Mouse (Mus musculus): ENCODE data around the gene Rtl10. TPM values are rescaled to one million over a fixed set of nuclear protein-coding genes. Genes with fewer than 3 reads are reported as not detected.

Gene Rtl10
- total and polyA plus RNA-seq, 3 experiments = 5.9 to 13.3 TPM; not detected in 1

DNA sequence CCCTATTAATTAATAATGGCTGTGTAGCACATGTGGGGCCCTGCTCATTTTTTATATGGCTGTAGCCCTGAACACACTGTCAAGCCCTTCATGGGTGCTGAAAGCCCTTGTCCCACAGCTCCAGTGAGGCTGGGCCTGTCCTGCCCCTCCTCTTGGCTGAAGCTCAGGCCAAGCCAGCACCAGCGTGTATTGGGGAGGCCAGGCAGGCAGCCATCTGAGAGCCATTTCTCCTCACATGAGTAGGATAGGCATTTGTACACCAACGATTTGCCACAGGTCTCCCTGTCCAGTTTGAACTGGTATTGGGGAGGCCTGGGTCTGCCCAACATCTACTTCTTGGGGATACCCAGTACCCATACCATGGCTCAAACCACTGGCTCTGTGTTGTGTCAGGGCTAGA is 24.7 kb upstream of the Rtl10 start:
- DNase-seq (ENCODE audit: low read depth, low spot score) = no peak

DNA sequence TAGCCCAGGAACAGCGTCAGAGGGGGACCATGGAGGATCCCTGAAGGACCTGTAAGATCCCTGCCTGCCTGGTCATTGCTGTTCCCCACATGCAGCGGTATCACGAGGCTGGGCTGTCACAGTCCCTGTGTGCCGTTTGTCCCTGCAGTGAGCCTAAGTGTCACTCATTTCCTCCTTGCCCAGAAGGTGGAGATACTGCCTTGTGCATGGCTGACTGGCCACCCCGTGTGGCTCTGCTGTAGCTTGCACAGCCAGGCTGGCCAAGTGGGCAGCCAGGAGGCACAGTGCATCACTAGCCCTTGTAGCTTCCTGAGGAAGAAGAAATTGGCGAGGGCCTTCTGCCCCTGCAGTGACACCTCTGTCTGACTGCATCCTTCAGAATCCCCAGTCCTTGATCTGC is 20.7 kb upstream of the Rtl10 start:
- peaks cover 0 to 6% of the 10 kb centered on the region in 2 experiments; a peak in 2 of 4 replicates for H3K36me3 ChIP-seq (ENCODE audit: control insufficient read depth in 1 of 2, insufficient read depth in 2 of 2, low read length in 2 of 2)

More for the DNA sequence above, 24.7 kb upstream of the Rtl10 start:
- Histone ChIP-seq H3K9ac (ENCODE audit: control insufficient read depth, low read depth, low read length, poor library complexity, severe bottlenecking) (no peak overlapping the region), H3K27me3 (ENCODE audit: control insufficient read depth in 1 of 2, insufficient read depth in 2 of 2, low read length in 2 of 2) (no peaks in the 10 kb centered on the region), H3K9me3 (replicated peaks; ENCODE audit: insufficient read depth, low read length) (no peaks in the 10 kb centered on the region), H3K4me3 (ENCODE audit: control insufficient read depth in 1 of 2, insufficient read depth in 1 of 2, low read depth in 2 of 2, low read length in 2 of 2) (no peak overlapping the region), H3K4me1 (ENCODE audit: control insufficient read depth in 1 of 2, insufficient read depth in 2 of 2, low read length in 2 of 2) (no peaks in the 10 kb centered on the region), H3K79me2 (ENCODE audit: control insufficient read depth, insufficient read depth, low read length, poor library complexity) (no peaks in the 10 kb centered on the region), H3K27ac (ENCODE audit: control insufficient read depth, low read depth, low read length) (no peak overlapping the region), H3K36me3 (ENCODE audit: control insufficient read depth in 1 of 2, insufficient read depth in 2 of 2, low read length in 2 of 2) (peaks cover 0 to 2% of the 10 kb centered on the region in 2 experiments; a peak in 1 of 4 replicates)
- TF ChIP-seq POLR2AphosphoS2 (IDR thresholded peaks at IDR 0.05; ENCODE audit: low read length) (no peak), BHLHE40 (IDR thresholded peaks at IDR 0.05; ENCODE audit: borderline replicate concordance, low read depth, low read length) (no peak), TAL1 (IDR thresholded peaks at IDR 0.05; ENCODE audit: low read length) (no peak), ZKSCAN1 (IDR thresholded peaks at IDR 0.05; ENCODE audit: low read depth, low read length) (no peak), TBP (IDR thresholded peaks at IDR 0.05; ENCODE audit: low read depth, low read length) (no peak), USF2 (IDR thresholded peaks at IDR 0.05; ENCODE audit: borderline replicate concordance in 1 of 2, insufficient read depth in 1 of 2, low read depth in 1 of 2, low read length in 2 of 2) (no peak), RCOR1 (IDR thresholded peaks at IDR 0.05; ENCODE audit: low read depth, low read length) (no peak), TCF12 (IDR thresholded peaks at IDR 0.05; ENCODE audit: low read depth, low read length) (no peak), POLR2A (IDR thresholded peaks at IDR 0.05; ENCODE audit: control insufficient read depth in 1 of 2, insufficient read depth in 1 of 2, low read depth in 1 of 2, low read length in 2 of 2, poor library complexity in 1 of 2) (no peak), ETS1 (IDR thresholded peaks at IDR 0.05; ENCODE audit: low read depth, low read length) (no peak), MAZ (IDR thresholded peaks at IDR 0.05; ENCODE audit: low read depth, low read length) (no peak), EP300 (IDR thresholded peaks at IDR 0.05; ENCODE audit: low read depth in 1 of 2, low read length in 2 of 2) (no peak), USF1 (IDR thresholded peaks at IDR 0.05; ENCODE audit: low read depth, low read length) (no peak), MAX (IDR thresholded peaks at IDR 0.05; ENCODE audit: low read length) (no peak), SMC3 (IDR thresholded peaks at IDR 0.05; ENCODE audit: low read depth, low read length) (no peak), E2F4 (IDR thresholded peaks at IDR 0.05; ENCODE audit: borderline replicate concordance, low read depth, low read length) (no peak), NELFE (IDR thresholded peaks at IDR 0.05; ENCODE audit: low read depth, low read length) (no peak), CHD2 (IDR thresholded peaks at IDR 0.05; ENCODE audit: low read length) (no peak)

More for the DNA sequence above, 20.7 kb upstream of the Rtl10 start:
- Histone ChIP-seq H3K79me2 (ENCODE audit: control insufficient read depth, insufficient read depth, low read length, poor library complexity) (no peaks in the 10 kb centered on the region), H3K27ac (ENCODE audit: control insufficient read depth, low read depth, low read length) (no peak overlapping the region), H3K4me3 (ENCODE audit: control insufficient read depth in 1 of 2, insufficient read depth in 1 of 2, low read depth in 2 of 2, low read length in 2 of 2) (no peak overlapping the region), H3K9me3 (replicated peaks; ENCODE audit: insufficient read depth, low read length) (no peaks in the 10 kb centered on the region), H3K4me1 (ENCODE audit: control insufficient read depth in 1 of 2, insufficient read depth in 2 of 2, low read length in 2 of 2) (peaks cover 2 to 13% of the 10 kb centered on the region in 2 experiments; a peak in 3 of 4 replicates), H3K27me3 (ENCODE audit: control insufficient read depth in 1 of 2, insufficient read depth in 2 of 2, low read length in 2 of 2) (no peaks in the 10 kb centered on the region), H3K9ac (ENCODE audit: control insufficient read depth, low read depth, low read length, poor library complexity, severe bottlenecking) (no peak overlapping the region)
- TF ChIP-seq MYC (IDR thresholded peaks at IDR 0.05; ENCODE audit: low read depth, low read length) (no peak), GATA1 (IDR thresholded peaks at IDR 0.05; ENCODE audit: low read depth, low read length) (no peak), MXI1 (IDR thresholded peaks at IDR 0.05; ENCODE audit: low read depth, low read length) (no peak), GABPA (IDR thresholded peaks at IDR 0.05; ENCODE audit: low read depth, low read length) (no peak), EP300 (IDR thresholded peaks at IDR 0.05; ENCODE audit: low read depth in 1 of 2, low read length in 2 of 2) (no peak), RCOR1 (IDR thresholded peaks at IDR 0.05; ENCODE audit: low read depth, low read length) (no peak)
- DNase-seq (ENCODE audit: low read depth, low spot score) = no peak
